Mouse (Mus musculus): ENCODE measurements around the gene Uba7.

DNA sequence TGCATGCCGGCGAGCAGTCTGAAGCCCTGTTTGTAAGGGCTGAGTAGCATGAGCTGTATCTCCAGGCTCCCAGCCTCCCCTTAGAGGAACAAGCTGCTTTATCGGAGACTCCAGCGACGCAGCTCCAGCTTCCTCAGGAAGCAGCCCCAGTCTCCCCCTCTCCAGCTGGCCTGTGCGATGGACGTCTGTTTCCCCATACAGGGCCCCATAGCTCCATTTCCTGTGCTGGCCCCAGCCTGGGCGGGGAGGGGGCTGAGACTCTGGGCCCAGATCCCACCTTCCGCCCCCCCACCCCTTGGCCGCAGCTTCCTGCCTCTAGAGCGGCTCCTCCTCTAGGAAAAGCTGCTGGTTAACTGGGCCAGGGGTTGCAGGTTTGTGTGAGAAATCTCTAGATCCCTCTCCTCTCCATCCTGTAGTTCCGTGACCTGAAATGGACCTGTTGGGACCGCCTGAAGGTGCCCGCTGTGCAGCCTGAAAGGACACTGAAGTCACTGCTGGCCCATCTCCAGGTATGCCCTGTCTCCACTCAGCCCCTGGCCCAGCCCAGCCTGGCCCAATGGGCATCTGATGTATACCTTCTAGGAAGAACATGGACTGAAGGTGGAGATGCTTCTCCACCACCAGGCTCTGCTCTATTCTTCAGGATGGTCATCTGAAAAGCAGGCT, 7.5 kb downstream of the Uba7 start, which contains the start of gene Gm20661:
- no peak for TF ChIP-seq CTCF (IDR thresholded peaks at IDR 0.05; ENCODE audit: borderline replicate concordance, insufficient read depth, low read depth, low read length)
- TF ChIP-seq POLR2A (IDR thresholded peaks at IDR 0.05; ENCODE audit: borderline replicate concordance, insufficient read depth, low read length): no peak
